Mouse (Mus musculus) heart, postnatal 0 days (tissue): ENCODE results near the gene Rpgrip1. TPM values are rescaled to one million over a fixed set of nuclear protein-coding genes. Genes with fewer than 3 reads are reported as not detected.
"Not testable (repeated sequence)": the region's sequence is repeated elsewhere in the genome, so short reads cannot be mapped to it uniquely, and the experiment has no call there.

Source experiments
- ATAC-seq: fragments of 200-750 bp; cut with Nextera tagmentation; 2 replicates; pipeline ENCODE4 v1.8.0; 2017; ENCODE audit warnings: low read depth, moderate number of reproducible peaks, moderate library complexity; ENCODE audit not compliant: insufficient read depth
- DNase-seq: peaks from one replicate; pipeline ENCODE4 v3.0.0-alpha.2; 2016; ENCODE audit warnings: low spot score
- H3K27ac ChIP-seq: fragments of 300-500 bp; sonication (generic); 2 replicates; pipeline ENCODE4 v1.5.1; 2014; ENCODE audit warnings: low read depth, mild to moderate bottlenecking
- H3K27me3 ChIP-seq: fragments of 300-500 bp; sonication (generic); 2 replicates; pipeline ENCODE4 v1.6.1; 2014; ENCODE audit warnings: low read length, mixed read lengths; ENCODE audit not compliant: control insufficient read depth, insufficient read depth
- H3K36me3 ChIP-seq: fragments of 300-500 bp; sonication (generic); replicated peaks from 2 replicates; pipeline ENCODE4 v1.6.1; 2014; ENCODE audit warnings: low read length, mixed read lengths; ENCODE audit not compliant: control insufficient read depth, insufficient read depth
- H3K4me1 ChIP-seq: fragments of 300-500 bp; sonication (generic); 2 replicates; pipeline ENCODE4 v1.6.1; 2014; ENCODE audit warnings: antibody characterized with exemption; ENCODE audit not compliant: control insufficient read depth, insufficient read depth
- H3K4me2 ChIP-seq: fragments of 300-500 bp; sonication (generic); 2 replicates; pipeline ENCODE4 v1.6.1; 2014; ENCODE audit warnings: low read depth, mild to moderate bottlenecking, low read length, moderate library complexity
- H3K4me3 ChIP-seq: fragments of 300-500 bp; sonication (generic); 2 replicates; pipeline ENCODE4 v1.5.1; 2014; ENCODE audit warnings: low read depth, low read length
- H3K9ac ChIP-seq: fragments of 300-500 bp; sonication (generic); replicated peaks from 2 replicates; pipeline ENCODE4 v1.6.1; 2014; ENCODE audit warnings: low read depth, low read length, mixed read lengths
- H3K9me3 ChIP-seq: fragments of 300-500 bp; sonication (generic); replicated peaks from 2 replicates; pipeline ENCODE4 v1.6.1; 2016; ENCODE audit warnings: low read length; ENCODE audit not compliant: control insufficient read depth
- CTCF ChIP-seq: IDR thresholded peaks from 2 replicates; pipeline ENCODE4 v1.5.1; 2016; ENCODE audit warnings: antibody characterized with exemption, control low read depth, low read depth
- EP300 ChIP-seq: IDR thresholded peaks from 2 replicates; pipeline ENCODE4 v1.6.1; 2016; ENCODE audit warnings: antibody characterized with exemption, low read depth
- WGBS: fragments of 180-500 bp; shearing (Covaris S2); extraction: QIAGEN DNeasy Blood & Tissue Kit; methylation state at CpG from one replicate; pipeline ENCODE4 v1.1.7; 2014; 5-methylcytosine and 5-hydroxymethylcytosine counted together
- polyA plus RNA-seq: library from polyadenylated mRNA; unstranded; fragments of >200 nt; fragmentation: Nextera tagmentation; extraction: Ambion mirVana; gene quantifications from 2 replicates; pipeline ENCODE4 v1.2.1, GENCODE M21; 2015
- total RNA-seq: library from RNA; depleted of rRNA; stranded (reverse); fragments of >200 nt; gene quantifications from 2 replicates; pipeline ENCODE4 v1.2.3, GENCODE M21; 2014; ENCODE audit warnings: low replicate concordance

The Rpgrip1 gene
- total and polyA plus RNA-seq, 2 experiments from 2014 or later: 0.08 to 23.5 TPM

DNA sequence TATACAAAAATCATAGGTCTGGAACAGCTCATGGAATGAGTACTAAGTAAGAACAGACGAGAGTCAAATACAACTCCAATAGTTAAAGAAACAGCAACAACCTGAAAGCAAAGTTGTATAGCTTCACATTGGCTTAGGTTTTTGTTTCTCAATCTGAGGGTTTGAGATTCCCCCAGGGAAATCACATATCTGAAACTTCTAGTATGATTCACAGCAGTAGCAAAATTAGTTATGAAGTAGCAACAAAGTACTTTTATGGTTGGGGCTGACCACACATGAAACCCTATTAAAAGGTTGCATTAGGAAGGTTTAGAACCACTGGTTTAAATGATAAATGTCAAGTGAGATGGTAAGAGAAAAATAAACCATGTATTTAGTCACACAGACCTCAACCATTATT lies 16.0 kb upstream of the Rpgrip1 start:
- H3K36me3 ChIP-seq: peaks cover 38% of the 10 kb centered on the region
- H3K4me3 ChIP-seq: no peak overlapping the region
- TF ChIP-seq EP300 (no peak), CTCF (no peak)
- no peak overlapping the region for H3K4me2 ChIP-seq
- peaks cover under 1% of the 10 kb centered on the region; the same call in 1 of the 2 replicates for H3K4me1 ChIP-seq
- no peak for ATAC-seq
- no peak for DNase-seq
- H3K9ac ChIP-seq: no peak overlapping the region
- H3K27ac ChIP-seq: no peak overlapping the region
- no peaks in the 10 kb centered on the region for H3K27me3 ChIP-seq
- WGBS: 69% methylated on average over 1 of the region's 1 CpGs
- H3K9me3 ChIP-seq: no peaks in the 10 kb centered on the region

DNA sequence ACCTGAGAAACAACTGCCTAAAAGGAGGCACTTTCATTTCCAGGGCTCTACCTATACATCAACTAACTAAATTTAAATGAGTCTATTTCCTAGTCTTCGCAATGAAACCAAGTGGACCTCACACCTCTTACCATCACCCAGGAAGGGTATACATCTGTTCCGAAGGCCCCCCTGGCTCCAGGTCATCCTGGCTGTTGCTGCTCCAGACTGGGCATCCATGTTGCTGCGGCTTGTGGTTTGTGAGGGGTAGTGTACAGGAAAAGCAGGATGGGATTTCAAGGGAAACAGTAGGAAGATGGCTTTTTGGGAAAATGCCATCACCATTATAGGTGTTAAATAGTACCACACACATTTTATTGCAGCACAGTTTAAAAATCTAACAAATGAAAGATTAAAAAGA lies 13.3 kb upstream of the Rpgrip1 start:
- not testable (repeated sequence) for H3K9me3 ChIP-seq, H3K27ac ChIP-seq, H3K4me3 ChIP-seq, H3K27me3 ChIP-seq, H3K4me2 ChIP-seq, H3K9ac ChIP-seq, DNase-seq, ATAC-seq
- WGBS: 94% methylated on average over 3 of the region's 3 CpGs
- Histone ChIP-seq H3K36me3 (peaks cover 23% of the 10 kb centered on the region), H3K4me1 (peaks cover 21% of the 10 kb centered on the region)

DNA sequence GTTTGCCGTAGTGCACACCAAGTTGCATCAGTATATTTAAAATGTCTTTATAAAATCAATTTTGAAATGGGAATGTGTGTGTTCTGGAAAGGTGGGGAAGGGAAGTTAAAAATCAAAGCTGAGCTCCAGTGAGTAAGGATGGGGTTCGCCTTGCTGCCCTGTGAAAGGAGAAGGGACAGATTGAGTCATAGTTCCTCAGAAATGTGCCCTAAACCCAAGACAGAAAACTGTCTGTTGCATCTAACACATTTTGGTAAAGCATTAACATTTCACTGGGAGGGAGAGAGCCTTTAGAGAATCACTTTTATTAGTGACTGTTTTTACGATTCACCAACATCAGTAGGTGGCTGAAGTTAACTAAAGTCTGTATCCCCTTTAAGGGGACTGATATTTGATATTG lies 12.1 kb upstream of the Rpgrip1 start:
- H3K4me2 ChIP-seq, H3K27me3 ChIP-seq, H3K9ac ChIP-seq, DNase-seq, H3K27ac ChIP-seq, H3K4me3 ChIP-seq, H3K9me3 ChIP-seq, ATAC-seq: not testable (repeated sequence)
- Histone ChIP-seq H3K4me1 (peaks cover 21% of the 10 kb centered on the region), H3K36me3 (peaks cover 15% of the 10 kb centered on the region)
- 64% methylated on average over 3 of the region's 3 CpGs for WGBS

DNA sequence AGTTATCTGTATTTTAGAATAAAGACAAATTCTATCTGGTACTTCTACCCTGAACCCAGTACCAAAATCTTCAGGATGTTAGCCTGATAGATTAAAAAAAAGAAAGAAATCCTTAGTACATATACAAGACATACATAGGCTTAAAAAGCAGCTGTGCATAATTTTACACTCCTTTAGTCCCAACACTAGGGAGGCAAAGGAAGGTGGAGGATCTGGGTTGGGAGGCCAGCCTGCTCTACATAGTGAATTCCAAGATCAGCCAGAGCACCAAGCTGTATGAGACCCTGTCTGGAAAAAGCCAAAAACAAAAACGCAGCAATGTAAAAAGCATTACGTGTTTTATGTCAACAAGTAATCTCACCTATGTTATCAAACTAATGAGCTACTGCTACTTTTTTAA lies 10.9 kb upstream of the Rpgrip1 start:
- TF ChIP-seq EP300: no peak
- no peak for TF ChIP-seq CTCF
- Histone ChIP-seq H3K4me1 (peaks cover 21% of the 10 kb centered on the region), H3K27ac (no peak overlapping the region), H3K27me3 (no peaks in the 10 kb centered on the region), H3K9me3 (no peaks in the 10 kb centered on the region), H3K9ac (no peak overlapping the region), H3K36me3 (peaks cover 12% of the 10 kb centered on the region), H3K4me2 (peak overlapping the region; percentile 21; the same call in 1 of the 2 replicates), H3K4me3 (no peak overlapping the region)
- DNase-seq (no peak), ATAC-seq (no peak)
- WGBS: 48% methylated on average over 2 of the region's 2 CpGs

DNA sequence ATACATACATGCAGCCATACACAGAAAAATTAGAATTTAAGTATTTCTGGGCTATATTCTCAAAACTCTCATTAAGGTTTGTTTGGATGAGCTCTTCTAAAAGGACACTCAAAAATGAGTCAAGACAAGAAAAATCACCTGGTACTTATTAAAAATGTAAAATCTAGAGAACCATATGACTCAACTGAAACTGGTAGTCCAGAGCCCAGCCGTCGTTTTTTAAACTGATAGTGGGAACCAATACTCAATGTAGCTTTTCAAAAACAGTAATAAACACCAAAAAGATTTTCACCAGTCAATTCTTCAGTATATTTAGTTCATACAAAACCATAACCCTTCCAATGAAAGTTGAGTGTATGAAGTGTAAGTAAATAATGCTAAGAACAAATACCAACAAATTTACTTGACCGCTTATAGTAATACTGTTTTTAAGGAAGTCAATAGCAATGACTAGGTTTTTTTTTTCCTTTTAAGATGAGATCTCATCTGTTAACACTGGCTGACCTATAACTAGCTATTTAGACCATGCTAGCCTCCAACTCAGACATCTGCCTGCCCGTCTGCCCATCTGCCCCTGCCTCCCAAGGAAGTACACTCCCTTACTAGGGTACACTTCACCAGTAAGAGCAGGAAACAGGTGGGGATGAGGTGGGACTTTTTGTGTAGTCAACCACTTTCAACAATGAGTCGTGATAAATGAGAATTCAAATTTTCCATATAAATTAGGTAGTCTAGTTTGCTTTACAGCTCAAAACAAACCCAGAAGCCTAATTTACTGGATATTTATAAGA lies 10.1 kb upstream of the Rpgrip1 start:
- ATAC-seq (no peak), DNase-seq (no peak)
- Histone ChIP-seq H3K27ac (no peak overlapping the region), H3K4me3 (no peak overlapping the region), H3K27me3 (no peaks in the 10 kb centered on the region), H3K9me3 (no peaks in the 10 kb centered on the region), H3K9ac (no peak overlapping the region), H3K36me3 (peaks cover 12% of the 10 kb centered on the region), H3K4me2 (peak overlapping the region; percentile 65), H3K4me1 (peaks cover 21% of the 10 kb centered on the region)
- 44% methylated on average over 5 of the region's 5 CpGs for WGBS
- no peak for TF ChIP-seq EP300
- no peak for TF ChIP-seq CTCF
